Mouse (Mus musculus): ENCODE results near the gene Gm49403.

DNA sequence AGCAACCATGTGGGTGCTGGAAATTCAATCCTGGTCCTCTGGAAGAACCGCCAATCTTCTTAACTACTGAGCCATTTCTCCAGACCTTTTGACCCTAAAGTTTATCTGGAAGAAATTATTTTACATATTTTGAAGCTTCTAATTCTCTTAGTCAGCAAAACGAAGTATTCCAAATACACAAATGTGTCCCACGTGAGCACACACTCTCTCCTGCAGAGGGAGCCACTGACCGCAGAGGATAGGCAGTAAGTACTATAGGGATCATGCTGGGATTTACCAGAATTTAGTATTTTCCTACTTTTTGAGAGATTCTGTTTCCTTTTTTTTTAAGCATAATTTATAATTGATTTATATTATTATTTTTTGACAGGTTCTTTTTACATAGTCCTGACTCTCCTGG lies 26.0 kb upstream of the Gm49403 start:
- TF ChIP-seq CTCF (IDR thresholded peaks at IDR 0.05; ENCODE audit: low read depth, low read length) = peak; percentile 81
- TF ChIP-seq POLR2A (IDR thresholded peaks at IDR 0.05; ENCODE audit: extremely low read depth, insufficient read depth, low read length) = no peak
